Mouse (Mus musculus) midbrain, embryonic 11.5 days (tissue): ENCODE results near the gene Asb16. TPM values are rescaled to one million over a fixed set of nuclear protein-coding genes. Genes with fewer than 3 reads are reported as not detected.
A peak's percentile ranks its signal among the peaks of the same experiment; 100 is the strongest.

Experiments
- ATAC-seq: fragments of 200-750 bp; cut with Nextera tagmentation; 2 replicates; pipeline ENCODE4 v1.8.0; 2017; ENCODE audit warnings: moderate TSS enrichment, moderate library complexity; ENCODE audit not compliant: low FRiP score
- DNase-seq: peaks from one replicate; pipeline ENCODE4 v3.0.0; 2015; ENCODE audit warnings: low spot score; ENCODE audit errors: missing footprints
- H3K27ac ChIP-seq: fragments of 300-500 bp; sonication (generic); 2 replicates; pipeline ENCODE4 v1.5.1; 2014; ENCODE audit warnings: low read depth, low read length
- H3K27me3 ChIP-seq: fragments of 300-500 bp; sonication (generic); 2 replicates; pipeline ENCODE4 v1.6.1; 2014; ENCODE audit warnings: mild to moderate bottlenecking, low read length, moderate library complexity, mixed read lengths; ENCODE audit not compliant: control insufficient read depth, insufficient read depth
- H3K36me3 ChIP-seq: fragments of 300-500 bp; sonication (generic); 2 replicates; pipeline ENCODE4 v1.6.1; 2014; ENCODE audit warnings: mild to moderate bottlenecking, low read length, moderate library complexity, mixed read lengths; ENCODE audit not compliant: control insufficient read depth, insufficient read depth
- H3K4me1 ChIP-seq: fragments of 300-500 bp; sonication (generic); 2 replicates; pipeline ENCODE4 v1.6.1; 2014; ENCODE audit warnings: low read length; ENCODE audit not compliant: control insufficient read depth, insufficient read depth
- H3K4me2 ChIP-seq: fragments of 300-500 bp; sonication (generic); 2 replicates; pipeline ENCODE4 v1.6.1; 2014; ENCODE audit warnings: mild to moderate bottlenecking, moderate library complexity
- H3K4me3 ChIP-seq: fragments of 300-500 bp; sonication (generic); 2 replicates; pipeline ENCODE4 v1.5.1; 2014; ENCODE audit warnings: low read depth, low read length
- H3K9ac ChIP-seq: fragments of 300-500 bp; sonication (generic); 2 replicates; pipeline ENCODE4 v1.6.1; 2014; ENCODE audit warnings: low read length
- H3K9me3 ChIP-seq: fragments of 300-500 bp; sonication (generic); 2 replicates; pipeline ENCODE4 v1.6.1; 2016; ENCODE audit warnings: low read length; ENCODE audit not compliant: control insufficient read depth
- WGBS: fragments of 180-500 bp; shearing (Covaris S2); extraction: QIAGEN DNeasy Blood & Tissue Kit; methylation state at CpG from one replicate; pipeline ENCODE4 v1.1.7; 2014; 5-methylcytosine and 5-hydroxymethylcytosine counted together
- polyA plus RNA-seq: library from polyadenylated mRNA; unstranded; fragments of >200 nt; fragmentation: Nextera tagmentation; extraction: Ambion mirVana; gene quantifications from 2 replicates; pipeline ENCODE4 v1.2.1, GENCODE M21; 2014

Gene Asb16
- polyA plus RNA-seq, 1 experiment from 2014 or later: 0.08 TPM

GRCm38 (mm10) chr11:102224686-102225085 lies 43.9 kb upstream of the Asb16 start:
- DNase-seq: no peak
- no peaks in the 10 kb centered on the region for H3K27me3 ChIP-seq
- H3K9ac ChIP-seq: peak overlapping the region; percentile 22
- peak overlapping the region; percentile 22 for H3K4me2 ChIP-seq
- H3K27ac ChIP-seq: no peak overlapping the region
- no peaks in the 10 kb centered on the region for H3K9me3 ChIP-seq
- H3K4me1 ChIP-seq: peaks cover 40% of the 10 kb centered on the region
- ATAC-seq: no peak
- H3K4me3 ChIP-seq: no peak overlapping the region
- 10% methylated on average over 22 of the region's 22 CpGs for WGBS
- H3K36me3 ChIP-seq: no peaks in the 10 kb centered on the region

GRCm38 (mm10) chr11:102225221-102225620 lies 43.3 kb upstream of the Asb16 start:
- H3K27me3 ChIP-seq: no peaks in the 10 kb centered on the region
- ATAC-seq (no peak), DNase-seq (no peak)
- no peak overlapping the region; the same call in 1 of the 2 replicates for H3K4me2 ChIP-seq
- no peak overlapping the region for H3K27ac ChIP-seq
- no peaks in the 10 kb centered on the region for H3K9me3 ChIP-seq
- H3K9ac ChIP-seq: peak overlapping the region; percentile 22; the same call in 1 of the 2 replicates
- no peak overlapping the region for H3K4me3 ChIP-seq
- 77% methylated on average over 5 of the region's 5 CpGs for WGBS
- peaks cover 40% of the 10 kb centered on the region for H3K4me1 ChIP-seq
- H3K36me3 ChIP-seq: no peaks in the 10 kb centered on the region

- Histone ChIP-seq H3K36me3 (no peaks in the 10 kb centered on the region), H3K9ac (no peak overlapping the region; the same call in 1 of the 2 replicates), H3K27me3 (no peaks in the 10 kb centered on the region), H3K4me3 (no peak overlapping the region), H3K27ac (no peak overlapping the region), H3K4me1 (peaks cover 40% of the 10 kb centered on the region), H3K9me3 (no peaks in the 10 kb centered on the region), H3K4me2 (no peak overlapping the region)
- ATAC-seq: no peak
- no peak for DNase-seq
- WGBS: 56% methylated on average over 12 of the region's 12 CpGs
These were observed 42.2 kb upstream of the Asb16 start for GRCm38 (mm10) chr11:102226067-102226978.

GRCm38 (mm10) chr11:102227270-102228190 lies 41.0 kb upstream of the Asb16 start:
- 10% methylated on average over 12 of the region's 12 CpGs for WGBS
- ATAC-seq: peak; percentile 66
- Histone ChIP-seq H3K4me2 (peak overlapping the region; percentile 63), H3K4me1 (peaks cover 40% of the 10 kb centered on the region), H3K9me3 (no peaks in the 10 kb centered on the region), H3K4me3 (peak overlapping the region; percentile 76), H3K36me3 (no peaks in the 10 kb centered on the region), H3K27me3 (no peaks in the 10 kb centered on the region), H3K27ac (peak overlapping the region; percentile 67), H3K9ac (peak overlapping the region; percentile 80)
- peak; percentile 90 for DNase-seq

GRCm38 (mm10) chr11:102228191-102228545 lies 40.4 kb upstream of the Asb16 start:
- ATAC-seq: peak; percentile 69; the same call in 1 of the 2 replicates
- no peaks in the 10 kb centered on the region for H3K9me3 ChIP-seq
- H3K27ac ChIP-seq: peak overlapping the region; percentile 67
- no peaks in the 10 kb centered on the region for H3K36me3 ChIP-seq
- peak; percentile 89 for DNase-seq
- WGBS: 23% methylated on average over 9 of the region's 9 CpGs
- peak overlapping the region; percentile 76 for H3K4me3 ChIP-seq
- H3K4me2 ChIP-seq: peak overlapping the region; percentile 63
- H3K4me1 ChIP-seq: peaks cover 40% of the 10 kb centered on the region
- H3K9ac ChIP-seq: peak overlapping the region; percentile 80
- no peaks in the 10 kb centered on the region for H3K27me3 ChIP-seq

GRCm38 (mm10) chr11:102228646-102229268 lies 39.8 kb upstream of the Asb16 start:
- DNase-seq (no peak), ATAC-seq (no peak)
- peaks cover 40% of the 10 kb centered on the region for H3K4me1 ChIP-seq

GRCm38 (mm10) chr11:102229331-102229953 lies 39.1 kb upstream of the Asb16 start:
- WGBS: under 1% methylated on average over 38 of the region's 47 CpGs

More at GRCm38 (mm10) chr11:102228646-102229268, 39.8 kb upstream of the Asb16 start:
- Histone ChIP-seq H3K4me2 (peak overlapping the region; percentile 63), H3K27ac (peak overlapping the region; percentile 67), H3K4me3 (peak overlapping the region; percentile 76), H3K9me3 (no peaks in the 10 kb centered on the region), H3K9ac (peak overlapping the region; percentile 80), H3K27me3 (no peaks in the 10 kb centered on the region), H3K36me3 (no peaks in the 10 kb centered on the region)
- WGBS: 17% methylated on average over 7 of the region's 7 CpGs

GRCm38 (mm10) chr11:102230006-102230741 lies 38.4 kb upstream of the Asb16 start, which contains the start of gene Hdac5:
TSS of gene Hdac5 (minus strand) at chr11:102230166.
- peaks cover 33% of the 10 kb centered on the region for H3K4me1 ChIP-seq
- H3K9me3 ChIP-seq: no peaks in the 10 kb centered on the region
- H3K9ac ChIP-seq: peak within 1 kb of the TSS; percentile 80
- H3K4me2 ChIP-seq: peak within 1 kb of the TSS; percentile 63
- DNase-seq (peak; percentile 100), ATAC-seq (peak; percentile 86)
- H3K27me3 ChIP-seq: no peaks in the 10 kb centered on the region
- peak within 1 kb of the TSS; percentile 62 for H3K27ac ChIP-seq
- H3K4me3 ChIP-seq: peak within 1 kb of the TSS; percentile 76
- H3K36me3 ChIP-seq: no peaks in the 10 kb centered on the region
- under 1% methylated on average over 48 of the region's 49 CpGs for WGBS

More at GRCm38 (mm10) chr11:102229331-102229953, 39.1 kb upstream of the Asb16 start:
- peak; percentile 42 for ATAC-seq
- H3K9me3 ChIP-seq: no peaks in the 10 kb centered on the region
- H3K4me3 ChIP-seq: peak overlapping the region; percentile 76
- H3K27ac ChIP-seq: peak overlapping the region; percentile 62
- H3K27me3 ChIP-seq: no peaks in the 10 kb centered on the region
- peak; percentile 92 for DNase-seq
- H3K4me2 ChIP-seq: peak overlapping the region; percentile 63
- peak overlapping the region; percentile 80 for H3K9ac ChIP-seq
- H3K4me1 ChIP-seq: peaks cover 39% of the 10 kb centered on the region
- H3K36me3 ChIP-seq: no peaks in the 10 kb centered on the region
